Mouse (Mus musculus) kidney, embryonic 14.5 days (tissue): ENCODE data around the gene Taf15. TPM values are rescaled to one million over a fixed set of nuclear protein-coding genes. Genes with fewer than 3 reads are reported as not detected.

Experiments used
- ATAC-seq: fragments of 200-750 bp; cut with Nextera tagmentation; 2 replicates; pipeline ENCODE4 v1.8.0; 2017; ENCODE audit warnings: moderate number of reproducible peaks, mild to moderate bottlenecking, moderate TSS enrichment, moderate library complexity; ENCODE audit not compliant: low FRiP score, low TSS enrichment
- H3K27ac ChIP-seq: fragments of 300-500 bp; sonication (generic); 2 replicates; pipeline ENCODE4 v1.5.1; 2014; ENCODE audit warnings: low read depth, mild to moderate bottlenecking, low read length, moderate library complexity, mixed read lengths
- H3K27me3 ChIP-seq: fragments of 300-500 bp; sonication (generic); 2 replicates; pipeline ENCODE4 v1.6.1; 2014; ENCODE audit warnings: mild to moderate bottlenecking, low read length; ENCODE audit not compliant: control insufficient read depth, insufficient read depth
- H3K36me3 ChIP-seq: fragments of 300-500 bp; sonication (generic); 2 replicates; pipeline ENCODE4 v1.6.1; 2014; ENCODE audit warnings: low read length, mixed read lengths; ENCODE audit not compliant: control insufficient read depth, insufficient read depth
- H3K4me1 ChIP-seq: fragments of 300-500 bp; sonication (generic); 2 replicates; pipeline ENCODE4 v1.6.1; 2014; ENCODE audit warnings: low read length, mixed read lengths; ENCODE audit not compliant: control insufficient read depth, insufficient read depth
- H3K4me2 ChIP-seq: fragments of 300-500 bp; sonication (generic); replicated peaks from 2 replicates; pipeline ENCODE4 v1.6.1; 2014; ENCODE audit warnings: low read depth, mild to moderate bottlenecking, low read length
- H3K4me3 ChIP-seq: fragments of 300-500 bp; sonication (generic); 2 replicates; pipeline ENCODE4 v1.5.1; 2014; ENCODE audit warnings: mild to moderate bottlenecking, low read length
- H3K9ac ChIP-seq: fragments of 300-500 bp; sonication (generic); 2 replicates; pipeline ENCODE4 v1.6.1; 2014; ENCODE audit warnings: low read depth, mild to moderate bottlenecking, low read length, moderate library complexity
- H3K9me3 ChIP-seq: fragments of 300-500 bp; sonication (generic); 2 replicates; pipeline ENCODE4 v1.6.1; 2016; ENCODE audit warnings: low read length; ENCODE audit not compliant: control insufficient read depth
- WGBS: fragments of 180-500 bp; shearing (Covaris S2); extraction: QIAGEN DNeasy Blood & Tissue Kit; methylation state at CpG from one replicate; pipeline ENCODE4 v1.1.7; 2014; 5-methylcytosine and 5-hydroxymethylcytosine counted together
- polyA plus RNA-seq: library from polyadenylated mRNA; unstranded; fragments of >200 nt; fragmentation: Nextera tagmentation; extraction: Ambion mirVana; gene quantifications from 2 replicates; pipeline ENCODE4 v1.2.1, GENCODE M21; 2014

Taf15 gene
- polyA plus RNA-seq, 1 experiment from 2014 or later = 20.3 TPM

DNA sequence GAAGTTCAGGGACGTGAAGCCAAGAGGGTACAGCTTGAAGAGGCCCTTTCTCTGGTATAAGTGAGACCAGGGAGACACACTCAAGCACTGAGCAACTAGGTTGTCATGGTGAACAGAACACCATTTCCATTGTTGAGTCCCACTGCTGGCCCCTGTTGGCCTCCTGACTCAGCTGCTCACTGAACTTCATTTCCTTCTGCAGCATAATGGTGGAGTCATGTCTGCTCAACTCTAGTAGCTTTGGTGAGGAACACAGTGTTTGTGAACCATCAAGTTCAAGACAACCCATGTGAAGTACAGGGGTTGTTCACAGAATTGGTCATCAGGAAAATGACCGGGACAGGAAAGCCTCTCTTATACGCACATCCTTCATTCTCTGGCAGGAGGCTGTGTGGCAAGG, 49.2 kb downstream of the Taf15 start, which contains the start of gene Heatr9:
Gene Heatr9 (minus strand): TSS at position 101 of the 400 bp plus-strand sequence.
- no peak within 1 kb of the TSS for H3K27ac ChIP-seq
- no peak for ATAC-seq
- 93% methylated on average over 3 of the region's 3 CpGs for WGBS

DNA sequence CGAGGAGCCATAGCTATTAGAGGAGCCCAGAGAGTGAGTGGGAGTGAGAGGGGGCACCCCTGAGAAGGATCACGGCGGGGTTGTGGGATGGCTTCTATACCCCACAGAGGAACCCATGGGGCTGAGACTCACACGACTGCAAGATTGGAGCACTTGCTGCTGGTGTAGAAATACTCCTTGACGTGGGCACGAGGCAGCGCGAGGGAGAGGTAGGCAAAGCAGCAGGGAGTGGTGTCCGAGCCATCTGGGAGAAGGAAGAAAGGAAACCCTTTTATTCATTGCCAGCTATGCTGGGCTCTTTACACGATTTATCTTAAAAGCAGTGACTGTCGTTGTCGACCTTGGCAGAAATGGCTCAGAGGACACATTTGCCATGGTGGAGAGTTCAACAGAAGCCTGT, 56.1 kb downstream of the Taf15 start:
- Histone ChIP-seq H3K27me3 (no peaks in the 10 kb centered on the region), H3K36me3 (no peaks in the 10 kb centered on the region), H3K4me1 (no peaks in the 10 kb centered on the region), H3K9me3 (no peaks in the 10 kb centered on the region), H3K4me3 (no peak overlapping the region), H3K27ac (no peak overlapping the region), H3K9ac (no peak overlapping the region), H3K4me2 (no peak overlapping the region)
- ATAC-seq = no peak
- WGBS = 80% methylated on average over 12 of the region's 12 CpGs

More for the DNA sequence above, 49.2 kb downstream of the Taf15 start, which contains the start of gene Heatr9:
- H3K4me3 ChIP-seq = no peak within 1 kb of the TSS
- no peaks in the 10 kb centered on the region for H3K27me3 ChIP-seq
- no peaks in the 10 kb centered on the region for H3K36me3 ChIP-seq
- H3K9me3 ChIP-seq = no peaks in the 10 kb centered on the region
- no peak within 1 kb of the TSS for H3K4me2 ChIP-seq
- H3K9ac ChIP-seq = no peak within 1 kb of the TSS
- H3K4me1 ChIP-seq = no peaks in the 10 kb centered on the region

DNA sequence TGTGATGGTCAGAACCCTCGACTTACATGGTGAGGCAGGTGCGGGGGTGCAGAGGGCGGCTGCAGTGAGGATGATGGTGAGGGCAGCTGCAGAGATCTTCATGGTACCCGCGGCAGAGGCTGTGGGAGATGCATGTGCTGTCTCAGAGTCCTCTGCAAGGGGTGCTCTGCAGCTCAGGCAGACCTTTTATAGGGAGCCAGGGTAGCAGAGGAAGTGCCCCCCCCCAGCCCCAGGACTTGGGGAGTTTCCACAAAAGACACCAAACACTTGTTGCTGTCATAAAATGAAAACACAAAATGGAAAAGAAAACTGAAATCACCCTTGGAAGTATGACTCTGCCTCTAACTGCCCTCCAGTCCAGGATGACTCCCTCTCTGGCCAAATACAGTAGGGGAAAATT, 57.5 kb downstream of the Taf15 start, which contains the start of gene Ccl5:
Gene Ccl5 (minus strand): TSS at position 159 of the 400 bp plus-strand sequence.
- Histone ChIP-seq H3K27ac (no peak within 1 kb of the TSS), H3K4me3 (no peak within 1 kb of the TSS), H3K36me3 (no peaks in the 10 kb centered on the region), H3K9ac (no peak within 1 kb of the TSS), H3K27me3 (no peaks in the 10 kb centered on the region), H3K9me3 (no peaks in the 10 kb centered on the region), H3K4me1 (no peaks in the 10 kb centered on the region), H3K4me2 (no peak within 1 kb of the TSS)
- 82% methylated on average over 5 of the region's 5 CpGs for WGBS
- ATAC-seq = no peak

DNA sequence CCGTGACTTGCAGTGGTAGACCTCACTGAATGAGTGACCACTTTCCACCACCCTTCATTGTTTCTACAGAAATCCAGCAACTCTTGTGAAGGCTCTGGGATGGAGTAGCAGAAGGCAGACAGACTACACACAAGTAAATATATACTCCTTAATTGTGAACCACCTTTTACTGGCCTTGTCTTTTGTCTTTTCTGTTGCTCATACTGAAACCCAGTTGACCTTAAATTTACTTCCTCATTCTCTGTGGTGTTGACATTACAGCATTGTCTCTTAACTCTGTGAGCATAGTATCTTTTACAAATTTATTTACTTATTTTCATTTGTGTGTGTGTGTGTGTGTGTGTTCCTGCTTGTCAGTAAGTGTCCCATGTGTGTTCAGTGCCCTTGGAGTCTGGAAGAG, 60.3 kb downstream of the Taf15 start:
- H3K9me3 ChIP-seq = no peaks in the 10 kb centered on the region
- no peak overlapping the region for H3K27ac ChIP-seq
- H3K4me3 ChIP-seq = no peak overlapping the region
- H3K4me2 ChIP-seq = no peak overlapping the region
- H3K36me3 ChIP-seq = no peaks in the 10 kb centered on the region
- H3K9ac ChIP-seq = no peak overlapping the region
- WGBS = 94% methylated on average over 1 of the region's 1 CpGs
- H3K4me1 ChIP-seq = no peaks in the 10 kb centered on the region
- H3K27me3 ChIP-seq = no peaks in the 10 kb centered on the region
- ATAC-seq = no peak

DNA sequence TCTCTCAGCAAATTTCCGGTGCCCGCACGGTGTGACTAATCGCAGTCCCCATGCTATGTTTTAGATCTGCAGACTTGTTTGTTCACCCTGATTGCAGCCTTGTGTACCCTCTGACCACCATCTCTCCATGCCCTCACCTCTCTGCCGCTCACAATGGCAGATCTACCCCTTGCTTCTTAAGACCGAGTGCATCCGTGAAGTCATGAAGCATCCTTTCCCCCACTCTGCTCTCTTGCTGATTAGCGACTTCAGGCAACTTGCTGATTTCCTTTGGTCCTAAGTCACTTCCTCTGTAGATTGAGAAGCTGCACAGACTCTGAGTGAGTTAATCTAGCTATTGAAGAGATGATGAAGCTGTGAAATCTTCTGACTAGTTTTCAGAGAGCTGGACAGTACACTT, 61.3 kb downstream of the Taf15 start:
- Histone ChIP-seq H3K27ac (no peak overlapping the region), H3K4me3 (no peak overlapping the region)
- 84% methylated on average over 8 of the region's 8 CpGs for WGBS

DNA sequence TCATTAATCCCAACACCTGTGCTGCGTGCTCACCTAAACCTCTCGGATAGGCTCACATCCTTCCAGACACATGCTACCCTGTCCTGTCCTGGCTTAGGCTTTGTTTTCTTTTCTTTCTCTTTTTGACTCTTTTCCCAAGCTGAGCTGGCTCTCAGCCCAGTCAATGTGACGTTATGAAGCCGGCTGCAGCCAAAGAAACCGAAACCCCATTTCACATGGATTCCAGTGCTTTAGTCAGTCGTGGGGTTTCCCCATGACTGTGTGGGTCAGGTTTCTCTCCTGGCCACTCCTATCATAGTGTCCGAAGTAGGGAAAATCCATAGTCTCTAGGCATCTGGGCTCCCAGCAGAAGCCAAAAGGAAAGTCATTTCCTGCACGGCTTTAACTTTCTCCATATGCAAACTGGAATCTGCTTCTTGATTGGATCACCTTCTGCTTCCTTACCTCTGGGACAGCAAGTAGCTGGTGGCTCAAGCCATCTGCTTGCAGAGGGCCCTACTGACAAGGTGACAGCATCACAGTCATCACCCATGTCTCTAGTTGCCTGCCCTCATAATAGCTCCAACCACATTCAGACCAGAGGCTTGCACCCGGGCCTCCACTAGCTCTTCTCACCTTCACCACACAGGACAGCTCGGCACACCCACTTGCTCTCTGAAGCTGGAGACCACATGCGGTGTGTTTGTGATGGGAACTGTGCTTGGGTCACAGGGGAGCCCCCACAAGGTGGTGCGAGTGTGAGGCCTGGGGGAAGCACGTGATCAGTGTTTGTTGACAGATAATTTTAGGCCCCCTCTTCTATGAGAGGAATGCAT, 61.9 kb downstream of the Taf15 start:
- no peaks in the 10 kb centered on the region for H3K36me3 ChIP-seq
- no peak overlapping the region for H3K4me3 ChIP-seq
- H3K4me1 ChIP-seq = no peaks in the 10 kb centered on the region
- no peaks in the 10 kb centered on the region for H3K27me3 ChIP-seq
- no peak overlapping the region for H3K4me2 ChIP-seq
- ATAC-seq = peak; percentile 74
- H3K9me3 ChIP-seq = no peaks in the 10 kb centered on the region
- 34% methylated on average over 13 of the region's 13 CpGs for WGBS
- H3K27ac ChIP-seq = 0 out of 2 replicates have a peak overlapping the region, but pooled peaks have one; percentile 13
- no peak overlapping the region for H3K9ac ChIP-seq

More for the DNA sequence above, 61.3 kb downstream of the Taf15 start:
- Histone ChIP-seq H3K36me3 (no peaks in the 10 kb centered on the region), H3K4me1 (no peaks in the 10 kb centered on the region), H3K9me3 (no peaks in the 10 kb centered on the region), H3K9ac (no peak overlapping the region), H3K27me3 (no peaks in the 10 kb centered on the region), H3K4me2 (no peak overlapping the region)
- no peak for ATAC-seq

DNA sequence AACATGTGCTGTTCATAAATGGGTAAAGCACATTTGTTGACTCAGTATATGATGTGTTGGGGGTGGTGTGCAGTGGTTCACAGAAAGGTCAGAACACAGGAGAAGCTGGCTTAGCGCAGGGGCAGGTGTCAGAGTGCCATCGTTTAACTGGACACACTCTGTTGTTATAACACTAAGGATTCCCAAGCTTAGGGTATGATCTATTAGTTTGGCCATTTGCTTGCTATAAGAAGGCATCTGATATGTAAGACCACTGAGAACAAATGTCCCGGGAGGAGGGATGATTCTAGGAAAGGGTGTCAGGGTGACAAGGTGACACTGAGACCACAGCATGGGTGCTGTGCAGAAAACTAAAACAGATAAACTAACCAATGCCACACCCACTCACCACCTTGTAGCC, 63.9 kb downstream of the Taf15 start:
- no peaks in the 10 kb centered on the region for H3K4me1 ChIP-seq
- no peak overlapping the region for H3K9ac ChIP-seq
- WGBS = 59% methylated on average over 3 of the region's 3 CpGs
- H3K36me3 ChIP-seq = no peaks in the 10 kb centered on the region
- ATAC-seq = no peak
- H3K9me3 ChIP-seq = no peaks in the 10 kb centered on the region
- H3K4me2 ChIP-seq = no peak overlapping the region
- H3K4me3 ChIP-seq = no peak overlapping the region
- no peaks in the 10 kb centered on the region for H3K27me3 ChIP-seq
- H3K27ac ChIP-seq = no peak overlapping the region

DNA sequence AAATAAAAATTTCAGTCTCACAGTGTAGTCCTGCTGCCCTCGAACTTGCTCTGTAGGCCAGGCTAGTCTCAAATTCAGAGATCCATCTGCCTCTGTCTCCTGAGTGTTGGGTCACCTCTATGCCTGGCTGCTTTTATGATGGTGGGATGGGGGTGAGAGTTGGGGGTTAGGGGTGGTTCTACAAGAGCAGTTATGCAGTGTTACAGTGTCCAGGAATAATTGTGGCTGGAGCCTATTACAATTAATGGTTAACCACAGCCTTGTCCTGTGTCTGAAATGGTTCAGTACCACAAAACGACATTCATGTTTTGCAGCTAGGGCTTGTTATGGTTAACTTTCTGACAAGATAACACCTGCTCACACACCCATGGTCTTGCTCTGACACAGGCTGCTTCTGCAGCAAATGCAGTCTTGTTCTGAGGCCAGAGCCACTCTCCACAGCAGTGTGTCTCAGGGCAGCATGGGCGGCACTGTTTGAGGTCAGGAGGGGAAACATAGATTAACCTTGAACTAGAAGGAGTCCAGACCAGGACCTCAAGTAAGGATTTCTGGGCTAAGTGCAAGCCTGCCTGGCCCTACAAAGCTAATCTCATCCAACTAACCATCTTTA, 65.9 kb downstream of the Taf15 start:
- no peak overlapping the region for H3K4me2 ChIP-seq
- no peaks in the 10 kb centered on the region for H3K27me3 ChIP-seq
- H3K27ac ChIP-seq = no peak overlapping the region; the same call in 1 of the 2 replicates
- H3K4me3 ChIP-seq = no peak overlapping the region
- WGBS = 55% methylated on average over 3 of the region's 3 CpGs
- no peaks in the 10 kb centered on the region for H3K36me3 ChIP-seq
- peak; percentile 51; the same call in 1 of the 2 replicates for ATAC-seq
- H3K4me1 ChIP-seq = no peaks in the 10 kb centered on the region
- H3K9me3 ChIP-seq = no peaks in the 10 kb centered on the region
- no peak overlapping the region for H3K9ac ChIP-seq

DNA sequence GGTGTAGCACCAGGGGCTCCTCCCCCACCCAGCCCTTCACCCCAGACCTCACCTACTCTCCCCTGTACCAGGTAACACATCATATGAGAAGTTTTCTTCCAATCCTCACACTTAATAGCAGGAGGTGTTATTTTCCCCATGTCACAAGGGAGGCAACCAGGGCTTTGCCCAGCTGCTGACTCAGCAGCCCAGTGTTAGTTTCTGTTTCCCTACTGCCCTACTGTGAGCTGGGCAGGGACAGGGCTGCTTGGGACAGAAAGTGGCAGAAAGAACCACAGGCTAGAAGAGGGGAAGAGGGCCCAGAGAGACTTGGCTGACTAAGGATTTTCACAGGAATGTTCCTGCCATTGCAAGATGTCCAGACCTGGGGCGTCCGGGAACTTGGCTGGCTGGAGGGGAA, 68.0 kb downstream of the Taf15 start:
- H3K4me3 ChIP-seq = no peak overlapping the region
- H3K36me3 ChIP-seq = no peaks in the 10 kb centered on the region
- no peaks in the 10 kb centered on the region for H3K27me3 ChIP-seq
- H3K4me1 ChIP-seq = no peaks in the 10 kb centered on the region
- H3K9ac ChIP-seq = no peak overlapping the region
- WGBS = 98% methylated on average over 2 of the region's 2 CpGs
- H3K27ac ChIP-seq = no peak overlapping the region
- no peak for ATAC-seq
- no peaks in the 10 kb centered on the region for H3K9me3 ChIP-seq
- no peak overlapping the region for H3K4me2 ChIP-seq
